In the genomic region with DNA sequence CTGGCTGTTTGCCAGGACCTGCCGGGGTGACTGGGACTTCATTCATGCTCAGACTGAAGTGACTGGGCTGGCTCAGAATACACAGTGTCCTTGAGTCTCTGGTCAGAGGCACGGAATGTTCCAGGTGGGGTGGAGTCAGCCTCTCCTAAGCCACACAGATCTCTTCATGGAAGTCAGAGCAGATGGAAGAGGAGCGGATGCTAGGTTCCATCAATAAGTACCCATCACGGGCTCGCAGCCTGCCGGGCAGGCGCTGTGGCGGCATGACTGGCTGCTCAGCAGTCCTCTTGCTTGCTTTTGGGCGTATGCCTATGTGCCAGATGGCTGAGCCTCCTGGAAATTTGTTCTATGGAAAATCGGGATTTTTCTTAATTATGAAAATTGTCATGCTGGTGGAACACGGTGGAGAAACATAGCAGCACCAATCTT, we compare ENCODE assay signal across 8 mouse cellular contexts. TPM values are rescaled to one million over a fixed set of nuclear protein-coding genes. Genes with fewer than 3 reads are reported as not detected.
DNase-seq lines count a peak whose midpoint lies in the region; ATAC-seq and TF ChIP-seq lines count a peak whose summit lies in the region.

No protein-coding gene starts in this region.

- H3K4me1 ChIP-seq in heart, embryonic 13.5 days: peaks cover 23% of the 10 kb centered on the region

- peak; percentile 37; the same call in 1 of the 2 replicates for ATAC-seq in heart, embryonic 13.5 days (ENCODE audit: extremely low read depth, insufficient number of reproducible peaks, low FRiP score, low TSS enrichment)
- ATAC-seq in cerebellum, adult (ENCODE audit: insufficient number of reproducible peaks, low FRiP score, low TSS enrichment): peak; percentile 86

- no peak overlapping the region for H3K4me2 ChIP-seq in heart, embryonic 13.5 days

- no peak overlapping the region for H3K9ac ChIP-seq in heart, embryonic 13.5 days

- TF ChIP-seq CTCF in layer of hippocampus, adult 2 months (conservative IDR thresholded peaks at IDR 0.05): no peak

- H3K9me3 ChIP-seq in heart, embryonic 13.5 days: no peaks in the 10 kb centered on the region

- WGBS in heart, embryonic 13.5 days: 69% methylated on average over 11 of the region's 11 CpGs

- H3K27me3 ChIP-seq in heart, embryonic 13.5 days (replicated peaks): peaks cover 4% of the 10 kb centered on the region; the same call in 1 of the 2 replicates

- no peak overlapping the region for H3K4me3 ChIP-seq in heart, embryonic 13.5 days
- no peak overlapping the region for H3K4me3 ChIP-seq in layer of hippocampus, adult 2 months

- peak overlapping the region; percentile 73 for H3K27ac ChIP-seq in heart, embryonic 13.5 days (replicated peaks)
- peak overlapping the region; percentile 87 for H3K27ac ChIP-seq in layer of hippocampus, adult 2 months

- H3K36me3 ChIP-seq in heart, embryonic 13.5 days: no peaks in the 10 kb centered on the region

- DNase-seq in heart, postnatal 4 days: no peak
- peak; percentile 79 to 90 for DNase-seq in layer of hippocampus, adult 2 months (ENCODE audit: low spot score in 2 of 2)
- DNase-seq in lung, postnatal 25 days (ENCODE audit: low spot score): peak; percentile 67
- DNase-seq in c-Kit-positive CD71-positive TER-119-positive erythroid progenitor cells, embryonic 14.5 days (ENCODE audit: low spot score): no peak
- no peak for DNase-seq in thymus, adult 18-20 months
- DNase-seq in urinary bladder, adult 2 months (ENCODE audit: low spot score): no peak

RNA-seq across cellular contexts. Expression of gene Lrpap1, which starts 32.6 kb away (rescaled TPM):
- polyA plus RNA-seq in heart, embryonic 13.5 days (2015; fragmentation: Nextera tagmentation; extraction: Ambion mirVana): 113 and 125 TPM in 2 replicates
- total RNA-seq in heart, postnatal 4 days (2021): 10 to 100 TPM; 55.8 to 57.1 TPM
- 100 to 1,000 TPM; 150 to 159 TPM for total RNA-seq in layer of hippocampus, adult 2 months (2021)
- 64.9 and 79.5 TPM in 2 replicates for polyA plus RNA-seq in urinary bladder, adult 2 months (2012; rRNA removed)

Comparison
In these comparisons a context has a peak if more than half of its experiments do, and no peak if none do; other contexts are left out.
1. DNase-seq: peak in layer of hippocampus, adult 2 months (2 of 2) and lung, postnatal 25 days (single experiment); none in heart, postnatal 4 days (single experiment), c-Kit-positive CD71-positive TER-119-positive erythroid progenitor cells, embryonic 14.5 days (single experiment), thymus, adult 18-20 months (0 of 2) and urinary bladder, adult 2 months (single experiment).